Mouse (Mus musculus) liver, postnatal 0 days (tissue): Measurements from ENCODE around the gene Coro2b.

Source experiments
- CTCF ChIP-seq: sonication (generic); IDR thresholded peaks from 2 replicates; pipeline ENCODE4 v1.5.1; 2016; ENCODE audit warnings: antibody characterized with exemption, low read depth
- EP300 ChIP-seq: IDR thresholded peaks from 2 replicates; pipeline ENCODE4 v1.6.1; 2016; ENCODE audit warnings: antibody characterized with exemption, low read depth, mild to moderate bottlenecking

GRCm38 (mm10) chr9:62534691-62535090 lies 2.2 kb downstream of the Coro2b start:
- TF ChIP-seq CTCF (no peak), EP300 (no peak)
